Mouse (Mus musculus) splenic B cell, adult 2 months (primary cell): ENCODE measurements around the gene Ppp1r14a.

Experiments
- DNase-seq: peaks from one replicate; pipeline ENCODE4 v3.0.0-alpha.2; 2011; ENCODE audit warnings: low read depth, low spot score
- H3K27me3 ChIP-seq: 2 replicates; pipeline ENCODE4 v1.6.1; 2012; ENCODE audit warnings: mild to moderate bottlenecking, low read length, moderate library complexity, mixed read lengths; ENCODE audit not compliant: control insufficient read depth, poor library complexity, insufficient read depth, severe bottlenecking
- H3K36me3 ChIP-seq: 2 replicates; pipeline ENCODE4 v1.6.1; 2012; ENCODE audit warnings: mild to moderate bottlenecking, low read length, moderate library complexity, mixed read lengths; ENCODE audit not compliant: control insufficient read depth, poor library complexity, insufficient read depth, severe bottlenecking

The Ppp1r14a gene

DNA sequence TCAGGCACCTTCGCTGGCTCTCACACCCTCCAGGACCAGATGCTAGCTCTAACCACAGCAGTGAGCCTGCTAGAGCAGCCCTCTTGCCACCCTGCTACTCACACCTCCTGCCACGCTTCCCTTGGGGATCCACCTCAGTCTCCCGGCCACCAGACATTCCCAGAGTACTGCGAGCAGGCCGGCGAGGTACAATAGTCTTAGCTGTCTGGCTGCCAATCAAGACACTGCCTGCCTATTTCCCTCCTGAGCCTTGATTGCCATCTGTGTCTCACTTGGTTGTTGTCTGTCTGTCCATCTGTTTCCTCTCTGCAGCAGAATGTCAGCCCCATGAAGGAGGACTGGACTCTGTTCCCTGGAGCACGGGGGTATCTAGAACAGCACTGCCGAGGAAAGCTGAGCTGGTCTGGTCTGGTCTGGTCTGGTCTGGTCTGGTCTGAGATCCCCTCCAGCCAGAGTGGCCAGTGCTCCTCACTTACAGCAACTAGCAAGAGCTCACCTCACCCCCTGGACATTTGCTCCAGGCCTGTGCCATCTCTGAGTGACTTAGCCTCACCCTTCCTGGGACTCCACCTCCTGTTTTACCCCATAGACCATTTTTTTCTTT lies 53.5 kb downstream of the Ppp1r14a start:
- no peak for DNase-seq
- H3K36me3 ChIP-seq: peaks cover 1% of the 10 kb centered on the region
- no peaks in the 10 kb centered on the region for H3K27me3 ChIP-seq
